Mouse (Mus musculus) v-Abl transformed pro-B cells (cell line): ENCODE measurements around the gene Zfp786.
"Not testable (repeated sequence)": the region's sequence is repeated elsewhere in the genome, so short reads cannot be mapped to it uniquely, and the experiment has no call there.

ENCODE experiments used
- in situ Hi-C, 2 experiments: fragments of 400-800 bp; cut with MboI; formaldehyde crosslinking; loops; one replicate each; pipeline ENCODE4 v1.15.1; 2025; ENCODE audit not compliant: unreplicated experiment in 2 of 2

The Zfp786 gene

GRCm38 (mm10) chr6:47787941-47788736 is 42.5 kb downstream of the Zfp786 start:
- in situ Hi-C loops, result loop anchor here in 1 of 2 experiments (10.0 kb wide), 2 partner anchors 257 to 287 kb away; partner anchors contain the start of gene Zfp777

DNA sequence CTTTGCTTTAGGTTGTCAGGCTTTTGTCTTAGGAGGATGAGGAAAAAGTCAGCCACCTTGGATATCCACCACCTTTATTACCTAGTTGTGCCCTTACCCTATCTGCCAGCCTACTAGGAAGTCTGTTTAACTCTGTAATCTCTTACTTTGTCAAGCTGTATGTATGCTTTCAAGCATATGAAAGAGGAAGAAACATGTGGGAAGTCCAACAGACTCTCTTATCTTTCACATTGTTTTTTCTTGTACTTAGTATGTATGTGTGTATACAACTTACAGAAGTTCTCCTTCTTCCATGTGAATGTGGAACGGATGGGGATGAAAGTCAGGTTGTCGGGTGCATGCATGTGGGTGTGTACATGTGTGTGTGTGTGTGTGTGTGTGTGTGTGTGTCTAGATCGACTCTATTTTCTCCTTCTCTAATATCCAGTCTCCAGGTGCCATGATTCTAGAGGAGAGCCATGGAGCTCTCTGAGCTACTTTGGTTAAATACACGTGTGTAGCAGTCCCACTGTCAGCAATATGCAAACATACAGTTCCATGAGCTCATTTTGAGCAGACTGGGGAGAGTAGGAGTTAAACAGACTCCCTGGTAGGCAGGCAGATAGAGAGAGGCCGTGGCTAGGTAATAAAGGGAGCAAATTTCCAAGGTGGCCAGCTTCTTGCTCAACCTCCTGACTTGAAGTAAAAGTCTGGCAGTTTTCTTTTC is 45.8 kb downstream of the Zfp786 start:
- in situ Hi-C loops, result loop anchor here in 1 of 2 experiments (10.0 kb wide), 2 partner anchors 260 to 290 kb away; partner anchors contain the start of gene Zfp777

DNA sequence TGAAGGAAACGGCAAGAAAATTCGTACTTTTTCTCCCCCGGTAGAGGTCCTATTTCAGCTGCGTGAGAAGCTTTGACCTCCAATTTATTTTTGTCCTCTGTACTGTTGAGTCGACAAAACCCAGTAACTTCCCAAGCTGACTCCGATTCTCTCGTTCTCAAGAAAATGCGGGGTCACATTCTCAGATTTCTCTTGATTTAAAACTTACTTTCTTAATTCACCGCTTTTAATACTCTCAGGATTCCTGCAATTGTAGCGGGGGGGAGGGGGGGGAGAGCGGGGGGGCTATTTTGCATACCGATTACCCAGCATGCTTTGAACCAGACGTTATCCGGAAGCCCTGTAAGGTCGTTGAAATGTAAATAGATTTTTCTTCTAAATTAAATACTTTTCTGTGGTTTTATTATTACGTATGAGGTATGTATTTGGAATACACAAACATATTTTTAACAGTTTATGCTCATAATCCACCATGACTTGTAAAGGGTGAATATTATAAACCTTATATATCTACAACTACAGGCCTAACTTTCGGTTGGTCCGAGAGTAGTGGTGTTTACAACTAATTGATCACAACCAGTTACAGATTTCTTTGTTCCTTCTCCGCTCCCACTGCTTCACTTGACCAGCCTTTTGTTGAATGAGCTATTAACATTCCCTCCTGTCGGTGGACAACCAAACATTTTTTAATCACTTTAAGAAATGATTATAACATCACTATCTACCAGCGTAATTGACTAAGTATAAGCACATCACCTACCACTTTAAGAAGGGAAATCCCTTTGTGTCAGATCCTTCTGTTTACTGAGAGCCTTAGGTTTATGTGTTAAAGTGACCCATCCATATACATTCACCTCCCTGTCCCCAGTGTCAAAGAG is 49.3 kb downstream of the Zfp786 start:
- in situ Hi-C loops, result loop anchor here in 1 of 2 experiments (10.0 kb wide), 2 partner anchors 263 to 293 kb away; partner anchors contain the start of gene Zfp777

DNA sequence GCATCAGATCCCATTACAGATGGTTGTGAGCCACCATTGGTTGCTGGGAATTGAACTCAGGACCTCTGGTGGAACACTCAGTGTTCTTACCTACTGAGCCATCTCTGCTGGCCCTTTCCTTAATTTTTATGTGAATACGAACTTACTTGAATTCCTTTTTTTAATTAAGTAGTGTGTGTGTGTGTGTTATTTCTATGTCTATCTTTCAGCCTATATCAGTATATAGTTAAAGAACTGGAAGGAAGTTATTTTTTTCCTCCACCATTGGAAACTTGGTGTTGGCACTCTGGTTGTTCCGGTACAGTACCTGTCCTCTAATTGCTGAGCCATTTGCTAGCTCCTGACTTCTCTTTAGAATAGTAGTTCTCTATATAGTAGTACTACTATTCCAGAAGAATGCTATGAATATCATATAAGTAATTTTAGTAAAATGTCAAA is 50.1 kb downstream of the Zfp786 start:
- in situ Hi-C loops, result loop anchor here in 1 of 2 experiments (10.0 kb wide), 2 partner anchors 264 to 294 kb away; partner anchors contain the start of gene Zfp777

DNA sequence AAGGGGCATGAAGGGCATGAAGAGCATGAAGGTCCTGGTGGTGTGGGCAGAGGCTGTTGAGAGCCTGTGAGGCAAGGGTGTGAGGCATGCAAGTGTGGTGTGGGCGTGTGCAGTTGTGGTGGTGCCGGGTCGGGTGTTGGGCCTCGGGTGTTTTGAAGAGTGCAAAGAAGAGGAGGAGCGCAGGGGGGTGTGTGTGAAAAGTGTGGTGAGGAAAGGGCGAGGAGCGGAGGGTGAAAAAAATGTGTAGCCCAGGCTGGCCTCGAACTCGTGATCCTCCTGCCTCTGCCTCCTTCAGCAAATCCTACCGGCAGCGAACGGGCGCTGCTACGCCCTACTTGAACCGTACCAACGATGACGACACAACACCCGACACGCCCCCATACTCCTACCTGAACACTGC is 58.9 kb downstream of the Zfp786 start:
- in situ Hi-C loops, result not testable (repeated sequence)

- in situ Hi-C loops, result not testable (repeated sequence)
Observed at GRCm38 (mm10) chr6:47771113-47771512, 59.6 kb downstream of the Zfp786 start.

- in situ Hi-C loops, result not testable (repeated sequence)
Observed at GRCm38 (mm10) chr6:47769861-47770260, 60.8 kb downstream of the Zfp786 start.
